Mouse (Mus musculus) lung, postnatal 25 days (tissue): ENCODE measurements around the gene Cox7a1.

Experiments
- DNase-seq: peaks from one replicate; pipeline ENCODE4 v3.0.0; 2022; ENCODE audit warnings: low spot score

Gene Cox7a1

GRCm38 (mm10) chr7:30221433-30221832 is 37.5 kb downstream of the Cox7a1 start:
- DNase-seq: no peak

- no peak for DNase-seq
Measured at GRCm38 (mm10) chr7:30222205-30222604, 38.3 kb downstream of the Cox7a1 start.

GRCm38 (mm10) chr7:30224206-30224605 is 40.3 kb downstream of the Cox7a1 start:
- DNase-seq: no peak

GRCm38 (mm10) chr7:30231328-30231668 is 47.4 kb downstream of the Cox7a1 start:
- DNase-seq: no peak

- DNase-seq: peak; percentile 99
Measured at GRCm38 (mm10) chr7:30231669-30232454, 47.9 kb downstream of the Cox7a1 start, which contains the start of the genes Polr2i and Tbcb. Gene Polr2i (plus strand): TSS chr7:30231948. Gene Tbcb (minus strand): TSS chr7:30232272.

GRCm38 (mm10) chr7:30232631-30233148 is 48.7 kb downstream of the Cox7a1 start:
- peak; percentile 49 for DNase-seq

GRCm38 (mm10) chr7:30233387-30233786 is 49.4 kb downstream of the Cox7a1 start:
- DNase-seq: no peak

- DNase-seq: peak; percentile 24
Measured at GRCm38 (mm10) chr7:30234276-30234858, 50.4 kb downstream of the Cox7a1 start.

GRCm38 (mm10) chr7:30235091-30235490 is 51.1 kb downstream of the Cox7a1 start:
- DNase-seq: no peak

GRCm38 (mm10) chr7:30235625-30236024 is 51.7 kb downstream of the Cox7a1 start, which contains the start of gene Ovol3:
Gene Ovol3 (minus strand): TSS chr7:30235725.
- no peak for DNase-seq
